Mouse (Mus musculus) brain, embryonic 18.5 days (tissue): ENCODE measurements around the gene Hrasls5.

Source experiments
- DNase-seq: peaks from one replicate; pipeline ENCODE4 v3.0.0-alpha.2; 2012; ENCODE audit warnings: low read depth, low spot score

Hrasls5 gene

GRCm38 (mm10) chr19:7611942-7612757 is at the start of gene Hrasls5:
Gene Hrasls5 (plus strand): TSS chr19:7612541.
- DNase-seq = no peak

- DNase-seq = no peak
These were observed 49.7 kb upstream of the Hrasls5 start for GRCm38 (mm10) chr19:7562601-7563129.

- DNase-seq = no peak
These were observed 48.7 kb upstream of the Hrasls5 start for GRCm38 (mm10) chr19:7563676-7564075.

GRCm38 (mm10) chr19:7564457-7564856 is 47.9 kb upstream of the Hrasls5 start:
- no peak for DNase-seq

GRCm38 (mm10) chr19:7566826-7567225 is 45.5 kb upstream of the Hrasls5 start:
- no peak for DNase-seq

GRCm38 (mm10) chr19:7568364-7568763 is 44.0 kb upstream of the Hrasls5 start:
- no peak for DNase-seq

GRCm38 (mm10) chr19:7569650-7570049 is 42.7 kb upstream of the Hrasls5 start:
- no peak for DNase-seq

GRCm38 (mm10) chr19:7576180-7576579 is 36.2 kb upstream of the Hrasls5 start:
- no peak for DNase-seq

GRCm38 (mm10) chr19:7577710-7578109 is 34.6 kb upstream of the Hrasls5 start:
- no peak for DNase-seq

GRCm38 (mm10) chr19:7581042-7581441 is 31.3 kb upstream of the Hrasls5 start:
- DNase-seq = no peak

GRCm38 (mm10) chr19:7583101-7583500 is 29.2 kb upstream of the Hrasls5 start:
- no peak for DNase-seq

GRCm38 (mm10) chr19:7583599-7583998 is 28.7 kb upstream of the Hrasls5 start:
- no peak for DNase-seq

- no peak for DNase-seq
These were observed 27.1 kb upstream of the Hrasls5 start for GRCm38 (mm10) chr19:7585279-7585678.

GRCm38 (mm10) chr19:7585764-7586163 is 26.6 kb upstream of the Hrasls5 start:
- DNase-seq = no peak

- no peak for DNase-seq
These were observed 21.5 kb upstream of the Hrasls5 start for GRCm38 (mm10) chr19:7590795-7591194.

GRCm38 (mm10) chr19:7592018-7592417 is 20.3 kb upstream of the Hrasls5 start:
- DNase-seq = no peak

- DNase-seq = no peak
These were observed 16.8 kb upstream of the Hrasls5 start for GRCm38 (mm10) chr19:7595534-7595933.

GRCm38 (mm10) chr19:7598481-7598880 is 13.9 kb upstream of the Hrasls5 start:
- no peak for DNase-seq

GRCm38 (mm10) chr19:7601551-7601950 is 10.8 kb upstream of the Hrasls5 start:
- DNase-seq = no peak

GRCm38 (mm10) chr19:7604107-7604506 is 8.2 kb upstream of the Hrasls5 start:
- DNase-seq = no peak

- no peak for DNase-seq
These were observed 7.3 kb upstream of the Hrasls5 start for GRCm38 (mm10) chr19:7605013-7605412.

- peak; percentile 72 for DNase-seq
These were observed 6.2 kb upstream of the Hrasls5 start for GRCm38 (mm10) chr19:7605930-7606783.
